Mouse (Mus musculus) kidney, adult 2 months (tissue): ENCODE measurements around the gene Trim52. TPM values are rescaled to one million over a fixed set of nuclear protein-coding genes. Genes with fewer than 3 reads are reported as not detected.

Source experiments
- DNase-seq: peaks from one replicate; pipeline ENCODE4 v3.0.0; 2021
- H3K27ac ChIP-seq: fragments of 200-500 bp; 2 replicates; pipeline ENCODE4 v1.5.1; 2012; ENCODE audit warnings: low read depth, low read length, control low read depth, inconsistent platforms; ENCODE audit not compliant: insufficient read depth
- H3K27me3 ChIP-seq: fragments of 200-500 bp; replicated peaks from 2 replicates; pipeline ENCODE4 v1.6.1; 2012; ENCODE audit warnings: mild to moderate bottlenecking, moderate library complexity, low read length, inconsistent platforms; ENCODE audit not compliant: control insufficient read depth, insufficient read depth
- H3K36me3 ChIP-seq: fragments of 200-500 bp; 2 replicates; pipeline ENCODE4 v1.6.1; 2012; ENCODE audit warnings: mild to moderate bottlenecking, moderate library complexity, low read length, inconsistent platforms; ENCODE audit not compliant: control insufficient read depth, insufficient read depth
- H3K4me1 ChIP-seq: fragments of 200-500 bp; 2 replicates; pipeline ENCODE4 v1.6.1; 2011; ENCODE audit warnings: low read length; ENCODE audit not compliant: control insufficient read depth, insufficient read depth
- H3K4me3 ChIP-seq: fragments of 200-500 bp; 2 replicates; pipeline ENCODE4 v1.5.1; 2011; ENCODE audit warnings: mild to moderate bottlenecking, low read depth, low read length, control low read depth; ENCODE audit not compliant: insufficient read depth
- CTCF ChIP-seq: fragments of 200-500 bp; conservative IDR thresholded peaks from 2 replicates; pipeline ENCODE4 v1.5.1; 2011; ENCODE audit warnings: low read depth, mild to moderate bottlenecking, control low read depth, low read length, moderate library complexity, mixed read lengths; ENCODE audit not compliant: insufficient read depth, insufficient read length
- POLR2A ChIP-seq: fragments of 200-500 bp; IDR thresholded peaks from one replicate; pipeline ENCODE4 v1.6.1; 2011; ENCODE audit warnings: low read depth, low read length, control low read depth
- WGBS: fragments of 180-500 bp; shearing (Covaris S2); methylation state at CpG from one replicate; pipeline ENCODE4 v1.1.7; 2018; 5-methylcytosine and 5-hydroxymethylcytosine counted together
- polyA plus RNA-seq: library from polyadenylated mRNA; depleted of rRNA; stranded (reverse); fragments of >200 nt; gene quantifications from 2 replicates; pipeline ENCODE4 v1.2.3, GENCODE M21; 2012; rRNA removed

Gene Trim52
- polyA plus RNA-seq = not detected in 2 replicates

DNA sequence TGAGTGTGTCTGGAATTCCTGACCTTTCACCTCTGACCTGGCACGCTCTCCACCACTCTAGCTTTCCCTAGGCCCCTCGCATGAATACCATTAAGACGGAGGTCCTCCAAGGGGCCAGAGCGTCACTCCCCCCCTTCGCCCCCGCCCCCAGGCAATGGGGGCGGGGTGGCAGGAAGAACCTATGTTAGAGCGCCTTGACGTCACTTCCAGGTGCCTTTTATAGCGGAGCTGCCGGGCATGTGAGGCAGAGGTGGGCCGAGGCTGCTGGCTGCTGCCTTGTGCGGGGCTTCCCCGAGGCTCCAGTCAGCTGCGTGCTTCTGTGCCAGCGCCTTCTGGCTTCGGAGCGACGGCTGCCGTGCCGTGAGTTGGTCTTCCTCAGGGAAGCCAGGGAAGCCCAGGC is at the start of gene Trim52:
Trim52 (plus strand) TSS at position 219 of the 400 bp plus-strand sequence.
- H3K27ac ChIP-seq = no peak within 1 kb of the TSS
- TF ChIP-seq CTCF (no peak), POLR2A (no peak)
- H3K4me1 ChIP-seq = no peaks in the 10 kb centered on the region
- no peaks in the 10 kb centered on the region for H3K36me3 ChIP-seq
- WGBS = 97% methylated on average over 21 of the region's 21 CpGs
- H3K4me3 ChIP-seq = no peak within 1 kb of the TSS
- DNase-seq = no peak
- no peaks in the 10 kb centered on the region for H3K27me3 ChIP-seq

DNA sequence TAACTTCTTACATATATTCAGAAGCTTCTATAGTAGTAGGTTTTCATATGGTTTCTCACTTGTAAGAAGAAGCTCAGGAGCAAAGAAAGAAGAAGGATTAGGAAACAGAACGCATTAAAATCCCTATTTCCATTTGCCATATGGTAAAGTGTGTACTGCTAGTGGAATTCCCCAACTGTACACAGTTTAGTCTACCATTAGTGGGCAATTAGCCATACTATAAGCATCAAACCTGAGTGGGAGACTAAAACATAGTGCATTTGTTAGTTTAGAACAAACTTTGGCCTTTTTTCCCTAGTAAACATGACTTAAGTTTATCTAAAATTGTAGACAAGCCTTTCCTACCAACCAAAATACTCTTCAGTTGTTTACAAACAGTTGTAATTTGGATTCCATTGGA is 33.4 kb upstream of the Trim52 start:
- Histone ChIP-seq H3K4me3 (no peak overlapping the region), H3K27ac (no peak overlapping the region), H3K36me3 (no peaks in the 10 kb centered on the region), H3K27me3 (no peaks in the 10 kb centered on the region), H3K4me1 (no peaks in the 10 kb centered on the region)
- 92% methylated on average over 1 of the region's 1 CpGs for WGBS
- no peak for TF ChIP-seq CTCF
- no peak for TF ChIP-seq POLR2A
- no peak for DNase-seq

DNA sequence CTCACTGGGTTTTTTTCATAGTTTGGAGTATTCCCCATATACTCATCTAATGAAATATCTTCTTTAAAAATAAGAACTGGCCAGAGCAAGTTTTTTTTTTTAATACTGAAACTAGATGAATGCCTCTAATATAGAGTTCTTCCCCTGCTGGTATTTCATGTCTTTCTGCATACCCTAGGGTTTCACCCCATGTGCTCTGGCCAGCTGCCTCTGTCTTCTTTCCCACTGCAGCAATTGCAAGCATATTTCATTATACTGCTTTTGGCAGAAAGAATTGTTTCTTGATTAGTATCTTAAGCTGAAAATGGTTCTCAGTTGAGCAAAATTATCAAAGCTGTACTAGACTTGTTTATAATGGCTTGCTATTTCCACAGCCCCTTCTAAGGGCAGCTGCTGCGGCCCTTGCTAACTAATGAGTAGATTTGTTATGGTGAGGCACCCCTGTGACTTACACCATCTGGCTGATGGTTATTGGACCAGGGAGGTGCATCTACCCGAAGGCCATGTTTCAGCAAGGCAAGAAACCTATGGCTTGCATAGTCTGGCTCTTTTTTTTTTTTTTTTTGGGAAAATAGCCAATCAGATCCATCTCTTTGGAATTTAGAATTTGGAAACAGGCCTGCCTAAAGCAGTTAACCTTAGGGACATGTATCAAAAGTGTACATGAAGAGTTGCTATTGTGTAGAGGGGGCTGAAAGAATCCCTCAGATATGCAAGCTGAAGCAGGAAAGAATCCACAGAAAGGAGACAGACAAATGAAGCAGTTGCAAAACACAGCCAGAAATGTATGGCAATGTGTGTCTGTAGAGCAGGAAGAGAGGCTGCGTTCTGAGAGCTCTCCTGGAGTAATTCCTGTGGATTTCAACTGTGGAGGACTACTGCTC is 30.6 kb upstream of the Trim52 start:
- no peaks in the 10 kb centered on the region for H3K36me3 ChIP-seq
- TF ChIP-seq CTCF = no peak
- TF ChIP-seq POLR2A = no peak
- peak; percentile 21 for DNase-seq
- WGBS = 57% methylated on average over 3 of the region's 3 CpGs
- H3K4me3 ChIP-seq = no peak overlapping the region
- H3K27me3 ChIP-seq = no peaks in the 10 kb centered on the region
- H3K27ac ChIP-seq = no peak overlapping the region; the same call in 1 of the 2 replicates
- no peaks in the 10 kb centered on the region for H3K4me1 ChIP-seq

DNA sequence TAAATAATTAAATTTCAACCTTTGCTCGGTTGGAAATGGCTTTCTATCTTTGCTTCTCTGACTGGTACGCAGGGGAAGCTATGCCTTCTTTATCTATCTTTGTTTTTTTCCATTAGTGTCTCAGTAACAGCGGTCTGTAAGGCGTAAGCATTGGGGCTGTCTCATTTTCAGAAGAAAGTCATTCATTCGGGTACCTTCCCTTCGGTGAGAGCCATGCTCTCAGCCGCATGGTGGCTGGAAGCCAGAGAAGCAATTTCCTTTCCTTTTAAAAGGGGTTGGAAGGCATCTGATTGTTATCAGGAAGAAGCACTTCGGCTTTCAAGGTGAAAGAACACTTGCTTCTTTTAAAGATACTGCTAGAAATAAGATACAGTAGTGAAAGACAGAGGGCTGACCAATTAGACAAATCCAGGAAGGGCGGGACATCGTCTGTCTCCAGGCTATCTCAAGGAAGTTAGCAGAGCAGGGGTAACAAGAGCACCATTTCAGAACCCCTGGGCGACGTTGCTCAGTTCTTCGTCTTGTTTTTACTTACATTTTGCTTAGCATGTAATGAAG is 17.4 kb upstream of the Trim52 start:
- Histone ChIP-seq H3K27ac (no peak overlapping the region), H3K4me3 (no peak overlapping the region), H3K36me3 (no peaks in the 10 kb centered on the region), H3K4me1 (no peaks in the 10 kb centered on the region), H3K27me3 (no peaks in the 10 kb centered on the region)
- 66% methylated on average over 13 of the region's 13 CpGs for WGBS
- TF ChIP-seq POLR2A (no peak), CTCF (no peak)
- peak; percentile 28 for DNase-seq

DNA sequence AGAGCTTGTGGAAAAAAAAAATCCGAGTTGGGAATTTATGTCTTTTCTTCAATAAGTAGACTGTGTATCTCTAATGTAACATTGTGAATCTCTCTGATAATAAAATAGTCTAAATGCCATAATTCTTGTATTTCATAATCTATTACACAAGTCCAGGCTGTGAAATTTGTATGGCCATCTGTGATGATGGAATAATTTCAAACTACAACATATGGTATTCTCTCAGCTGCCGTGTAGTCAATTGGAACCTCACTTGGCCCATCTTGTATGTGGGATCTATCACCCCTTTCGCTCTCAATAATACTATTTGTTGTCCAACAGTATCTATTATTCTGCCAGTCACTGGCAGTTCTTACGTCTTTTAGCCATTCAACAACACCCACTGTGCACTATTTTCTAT is 9.2 kb upstream of the Trim52 start:
- DNase-seq = no peak
- Histone ChIP-seq H3K27me3 (no peaks in the 10 kb centered on the region), H3K4me1 (no peaks in the 10 kb centered on the region), H3K27ac (no peak overlapping the region), H3K36me3 (no peaks in the 10 kb centered on the region), H3K4me3 (no peak overlapping the region)
- 92% methylated on average over 4 of the region's 4 CpGs for WGBS
- TF ChIP-seq POLR2A = no peak
- no peak for TF ChIP-seq CTCF

DNA sequence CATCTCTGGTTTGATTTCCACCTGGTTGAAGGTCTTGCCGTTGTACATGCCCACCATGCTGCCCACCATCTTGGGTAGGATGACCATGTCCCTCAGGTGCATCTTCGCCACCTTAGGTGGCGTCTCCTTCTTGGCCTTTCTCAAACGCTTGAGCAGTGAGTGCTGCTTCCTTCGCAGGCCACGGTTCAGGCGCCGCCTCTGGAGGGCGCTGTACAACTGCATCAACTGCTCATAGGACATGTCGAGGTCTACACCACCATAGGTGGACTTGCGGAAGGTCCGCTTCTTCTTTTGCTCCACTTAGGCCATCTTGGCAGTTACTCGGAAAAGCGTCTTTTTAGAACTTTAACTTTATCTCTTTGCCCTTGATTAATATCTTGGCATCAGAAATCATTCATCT is 5.1 kb upstream of the Trim52 start:
- DNase-seq = no peak
- 91% methylated on average over 14 of the region's 14 CpGs for WGBS
- Histone ChIP-seq H3K4me1 (no peaks in the 10 kb centered on the region), H3K27ac (no peak overlapping the region), H3K4me3 (no peak overlapping the region), H3K36me3 (no peaks in the 10 kb centered on the region), H3K27me3 (no peaks in the 10 kb centered on the region)
- TF ChIP-seq POLR2A (no peak), CTCF (no peak)

DNA sequence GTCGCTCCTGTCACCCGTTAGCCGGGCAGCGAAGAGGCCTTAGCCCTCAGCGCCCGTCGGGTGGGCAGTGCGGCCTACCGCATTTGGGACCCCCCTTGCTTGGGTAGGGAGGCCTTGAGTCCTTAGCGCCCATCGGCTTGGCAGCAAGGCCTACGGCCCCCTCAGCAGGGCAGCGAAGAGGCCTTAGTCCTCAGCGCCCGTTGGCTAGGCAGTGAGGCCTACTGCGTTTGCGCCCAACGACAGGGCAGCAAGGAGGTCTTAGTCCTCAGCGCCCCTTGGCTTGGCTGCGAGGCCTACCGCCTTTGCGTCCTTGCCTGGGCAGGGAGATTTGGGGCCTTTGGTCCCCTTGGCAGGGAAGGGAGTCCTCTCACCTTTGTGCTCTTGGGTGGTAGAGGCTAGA is 427 bp downstream of the Trim52 start:
- H3K4me3 ChIP-seq = no peak overlapping the region
- no peaks in the 10 kb centered on the region for H3K36me3 ChIP-seq
- no peak overlapping the region for H3K27ac ChIP-seq
- TF ChIP-seq CTCF (no peak), POLR2A (no peak)
- WGBS = over 99% methylated on average over 22 of the region's 22 CpGs
- H3K4me1 ChIP-seq = no peaks in the 10 kb centered on the region
- no peaks in the 10 kb centered on the region for H3K27me3 ChIP-seq
- no peak for DNase-seq

DNA sequence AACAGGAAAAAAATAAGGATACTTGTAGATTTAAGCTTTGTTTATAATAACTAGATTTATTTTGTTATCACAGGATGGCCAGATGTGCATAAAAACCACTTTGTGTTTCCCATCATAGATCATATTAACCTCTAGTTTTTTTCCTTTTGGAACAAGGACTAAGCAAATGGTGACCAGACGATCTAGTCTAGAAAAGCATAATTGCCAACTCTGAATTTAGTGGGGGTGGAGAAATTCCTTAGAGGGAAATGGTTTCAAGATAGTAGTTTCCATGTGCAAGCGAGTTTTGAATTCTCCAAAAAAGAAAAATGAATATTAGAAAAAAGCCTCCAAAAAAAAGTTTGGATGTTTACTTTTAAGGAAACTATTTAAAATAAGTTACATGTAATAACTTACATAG is 13.4 kb downstream of the Trim52 start:
- H3K27me3 ChIP-seq = no peaks in the 10 kb centered on the region
- no peak overlapping the region for H3K4me3 ChIP-seq
- WGBS = 51% methylated on average over 2 of the region's 2 CpGs
- no peaks in the 10 kb centered on the region for H3K36me3 ChIP-seq
- H3K27ac ChIP-seq = no peak overlapping the region
- TF ChIP-seq POLR2A = no peak
- no peak for TF ChIP-seq CTCF
- H3K4me1 ChIP-seq = no peaks in the 10 kb centered on the region
- DNase-seq = no peak
